Mouse (Mus musculus): ENCODE results near the gene Pcgf1.

Pcgf1 gene

DNA sequence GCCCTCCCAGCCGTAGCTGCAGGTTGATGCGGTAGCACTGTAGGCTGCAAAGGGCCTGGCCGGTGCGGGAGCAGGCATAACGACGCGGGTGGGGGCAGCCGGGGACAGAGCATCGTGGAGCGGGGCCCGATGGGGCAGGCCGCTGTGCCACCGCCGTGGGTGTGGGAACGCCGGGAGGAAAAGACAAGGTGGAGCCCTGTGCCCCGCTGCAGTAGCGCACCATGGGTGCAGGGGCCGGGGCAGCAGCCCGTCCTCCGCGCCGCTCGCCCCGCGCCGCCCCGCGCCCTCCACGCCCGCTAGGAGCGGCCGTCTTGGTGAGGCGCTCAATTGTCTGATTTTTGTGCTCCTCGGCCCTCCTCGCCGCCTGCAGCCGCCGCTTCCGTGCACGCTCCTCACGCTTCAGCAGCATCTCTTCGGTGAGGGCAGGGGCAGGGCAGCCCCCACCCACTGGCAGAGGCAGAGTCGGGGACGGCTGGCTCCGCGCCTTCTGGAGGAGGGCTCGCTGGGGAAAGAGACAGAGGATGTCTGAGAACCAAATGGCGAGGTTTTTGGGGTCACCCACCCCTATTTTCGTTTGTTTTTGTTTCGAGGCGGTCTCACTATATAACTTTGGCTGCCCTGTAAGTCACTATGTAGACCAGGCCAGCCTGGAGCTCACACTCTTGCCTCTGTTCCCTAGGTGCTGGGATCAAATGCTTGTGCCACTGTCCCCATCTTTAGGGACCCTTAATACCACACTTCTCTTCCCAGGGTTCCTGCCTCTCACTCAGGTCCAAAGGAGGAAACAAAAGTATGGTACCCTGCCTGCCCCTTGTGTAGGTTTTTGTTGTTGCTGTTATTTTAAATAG lies 44.4 kb downstream of the Pcgf1 start:
- no peak for DNase-seq (ENCODE audit: low read depth in 2 of 2, low spot score in 2 of 2)

DNA sequence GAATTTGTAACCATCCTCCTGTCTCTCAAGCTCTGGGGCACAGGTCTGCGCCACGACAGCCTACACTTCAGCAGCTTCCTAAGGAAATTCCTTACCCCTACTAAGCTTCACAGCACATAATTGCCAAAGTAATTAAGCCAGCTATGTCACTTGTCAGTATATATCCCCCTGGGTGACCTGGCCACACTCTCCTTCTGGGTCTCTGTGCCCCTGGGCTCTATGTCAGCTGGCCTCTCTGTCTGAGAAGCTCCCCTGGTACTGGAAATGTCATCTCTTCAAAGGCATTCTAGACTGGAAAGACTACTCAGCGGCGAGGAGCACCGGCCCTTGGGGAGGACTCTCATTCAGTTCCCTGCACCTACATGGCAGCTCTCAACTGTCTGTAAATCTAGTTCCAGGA lies 45.3 kb downstream of the Pcgf1 start:
- DNase-seq (ENCODE audit: low read depth in 2 of 2, low spot score in 2 of 2): no peak

DNA sequence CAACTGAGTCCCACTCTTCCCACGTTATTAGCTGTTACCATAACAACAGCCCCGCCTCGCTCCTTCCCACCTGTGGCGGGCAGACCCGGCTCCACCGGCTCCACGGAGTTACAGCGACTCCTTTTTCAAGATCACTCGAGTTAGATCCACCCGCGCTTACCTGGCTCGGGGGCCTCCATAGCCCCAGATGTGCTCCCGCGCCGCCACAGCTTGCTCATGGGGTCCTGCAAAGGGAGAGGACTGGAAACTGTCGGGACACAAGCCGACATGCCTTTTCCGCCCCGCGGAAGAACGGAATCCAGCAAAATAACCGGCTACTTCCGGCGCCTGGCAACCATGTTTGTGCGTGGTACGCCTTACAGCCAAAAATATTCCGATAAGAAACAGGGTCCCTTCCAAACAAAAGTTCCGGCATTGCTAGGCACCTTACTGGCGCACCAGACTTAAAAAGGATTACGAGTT lies 47.2 kb downstream of the Pcgf1 start:
- peak; percentile 90 to 92 for DNase-seq (ENCODE audit: low read depth in 2 of 2, low spot score in 2 of 2)

DNA sequence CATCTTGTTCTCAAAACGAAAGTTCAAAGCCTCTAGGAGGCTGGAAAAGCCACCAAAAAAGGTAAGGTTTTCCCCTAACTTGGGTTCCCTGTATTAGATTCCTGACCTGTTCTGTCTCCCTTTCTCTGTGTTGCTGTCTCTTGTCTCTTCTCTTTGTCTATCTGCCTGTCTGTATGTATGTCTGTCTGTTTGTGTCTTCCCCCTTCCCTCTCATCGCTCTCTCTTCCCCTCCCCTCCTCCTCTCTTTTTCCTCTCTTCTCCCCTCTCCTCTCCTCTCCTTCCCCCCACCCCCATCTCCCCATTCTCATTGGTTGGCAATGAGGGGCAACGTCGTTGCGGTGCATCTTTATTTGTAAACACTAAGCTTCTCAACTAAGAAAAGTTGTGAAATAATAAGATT lies 47.7 kb downstream of the Pcgf1 start, which contains the start of gene Ino80b:
Gene Ino80b, minus strand, starts transcription at position 101 of the 400 bp plus-strand sequence.
- no peak for DNase-seq (ENCODE audit: low read depth in 2 of 2, low spot score in 2 of 2)

- DNase-seq (ENCODE audit: low read depth in 2 of 2, low spot score in 2 of 2): no peak
Observed at GRCm38 (mm10) chr6:83127419-83127818, 49.8 kb downstream of the Pcgf1 start.

Measured in CD8-positive naive resting alpha-beta T cell, adult 2 months (primary cell).